ENCODE assay signal across 12 mouse cellular contexts in the genomic region with DNA sequence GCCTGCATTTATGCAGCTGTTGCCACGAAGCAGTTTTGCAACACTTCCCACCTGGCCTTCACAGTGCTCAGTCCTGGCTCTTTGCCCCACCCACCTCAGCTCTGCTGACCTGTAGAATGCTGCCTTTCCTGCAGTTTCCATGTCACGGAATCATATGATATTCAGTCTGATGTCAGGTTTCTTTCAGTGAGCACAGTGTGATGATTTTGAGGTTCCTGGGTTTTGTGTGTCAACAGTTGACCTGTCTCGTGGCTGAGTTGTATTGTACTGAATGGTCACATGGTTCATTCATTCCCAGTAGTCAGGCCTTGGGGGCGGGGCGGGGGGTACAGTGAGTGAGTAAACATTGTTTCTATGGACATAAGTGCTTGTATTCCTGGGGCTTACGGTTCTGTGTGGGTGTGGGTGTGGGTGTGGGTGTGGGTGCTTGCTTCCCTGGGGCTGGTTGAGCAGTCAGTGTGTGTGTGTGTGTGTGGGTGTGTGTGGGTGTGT. TPM values are rescaled to one million over a fixed set of nuclear protein-coding genes. Genes with fewer than 3 reads are reported as not detected.
DNase-seq lines count a peak whose midpoint lies in the region; ATAC-seq and TF ChIP-seq lines count a peak whose summit lies in the region.
"Had no signal": no experiment of that assay in that cellular context is flagged by ENCODE, and none has a peak within 500 bp of the region (broad histone marks: within the 10 kb centered on the region; RNA-seq: fewer than 3 reads in every experiment).

No protein-coding gene starts in this region.

- TF ChIP-seq CTCF in stomach, postnatal 0 days (IDR thresholded peaks at IDR 0.05; ENCODE audit: low read depth): no peak

- H3K9ac ChIP-seq in liver, embryonic 16.5 days (ENCODE audit: low read depth, low read length): no peak overlapping the region
- no peak overlapping the region for H3K9ac ChIP-seq in stomach, postnatal 0 days (ENCODE audit: low read length)

- no peak for ATAC-seq in CD4-positive, CD25-positive, alpha-beta regulatory T cell, adult 4 months
- peak; percentile 35; the same call in 1 of the 2 replicates for ATAC-seq in liver, embryonic 16.5 days (ENCODE audit: low read depth)
- ATAC-seq in stomach, postnatal 0 days (ENCODE audit: low FRiP score, low TSS enrichment): peak; percentile 87
- ATAC-seq: Patski had no signal

- peaks cover 9% of the 10 kb centered on the region for H3K4me1 ChIP-seq in liver, embryonic 16.5 days (ENCODE audit: control insufficient read depth, low read depth, low read length)
- H3K4me1 ChIP-seq in stomach, postnatal 0 days (replicated peaks; ENCODE audit: control insufficient read depth, insufficient read depth): peaks cover 22% of the 10 kb centered on the region
- H3K4me1 ChIP-seq: forebrain, embryonic 10.5 days had no signal

- no peak for TF ChIP-seq EP300 in stomach, postnatal 0 days (optimal IDR thresholded peaks at IDR 0.05)

- H3K4me2 ChIP-seq in liver, embryonic 16.5 days (ENCODE audit: low read depth, low read length): no peak overlapping the region
- H3K4me2 ChIP-seq in stomach, postnatal 0 days (replicated peaks; ENCODE audit: low read depth): no peak overlapping the region

- no peak overlapping the region for H3K4me3 ChIP-seq in liver, embryonic 16.5 days (ENCODE audit: low read depth, low read length)
- no peak overlapping the region for H3K4me3 ChIP-seq in stomach, postnatal 0 days (ENCODE audit: low read depth, low read length)
- H3K4me3 ChIP-seq: forebrain, embryonic 10.5 days had no signal

- no peak overlapping the region for H3K27ac ChIP-seq in liver, embryonic 16.5 days (ENCODE audit: low read length)
- peak overlapping the region; percentile 36; the same call in 1 of the 2 replicates for H3K27ac ChIP-seq in stomach, postnatal 0 days (replicated peaks)
- H3K27ac ChIP-seq: forebrain, embryonic 10.5 days had no signal

- no peaks in the 10 kb centered on the region for H3K9me3 ChIP-seq in liver, embryonic 16.5 days (replicated peaks; ENCODE audit: control insufficient read depth, low read length)
- H3K9me3 ChIP-seq in stomach, postnatal 0 days (ENCODE audit: control insufficient read depth, low read length): no peaks in the 10 kb centered on the region
- H3K9me3 ChIP-seq: forebrain, embryonic 10.5 days had no signal

- WGBS in liver, embryonic 16.5 days (ENCODE audit: insufficient replicate concordance): 46% methylated on average over 6 of the region's 6 CpGs
- 34% methylated on average over 6 of the region's 6 CpGs for WGBS in stomach, postnatal 0 days

- no peaks in the 10 kb centered on the region for H3K36me3 ChIP-seq in liver, embryonic 16.5 days (ENCODE audit: control insufficient read depth, insufficient read depth)
- no peaks in the 10 kb centered on the region for H3K36me3 ChIP-seq in stomach, postnatal 0 days (ENCODE audit: control insufficient read depth, insufficient read depth, low read length)
- H3K36me3 ChIP-seq: forebrain, embryonic 10.5 days had no signal

- no peaks in the 10 kb centered on the region for H3K27me3 ChIP-seq in liver, embryonic 16.5 days (ENCODE audit: control insufficient read depth, insufficient read depth, low read depth, low read length)
- no peaks in the 10 kb centered on the region for H3K27me3 ChIP-seq in stomach, postnatal 0 days (ENCODE audit: control insufficient read depth, insufficient read depth, low read length)
- H3K27me3 ChIP-seq: Patski had no signal

- DNase-seq in CD4-positive, CD25-positive, alpha-beta regulatory T cell, adult 2 months (ENCODE audit: low read depth, low spot score): peak; percentile 40
- DNase-seq in spleen, adult 12 weeks (ENCODE audit: low spot score): peak; percentile 8
- no peak for DNase-seq in spleen, postnatal 14 days (ENCODE audit: low spot score in 2 of 2)
- peak; percentile 89 for DNase-seq in stomach, postnatal 0 days (ENCODE audit: low spot score)
- no peak for DNase-seq in frontal cortex, postnatal 14 days (ENCODE audit: low spot score in 2 of 2)
- DNase-seq in adrenal gland, postnatal 4 days (ENCODE audit: low spot score in 2 of 2): no peak
- DNase-seq: gastrocnemius, postnatal 25 days; heart, postnatal 14 days had no signal

RNA-seq across cellular contexts. Expression of a gene that starts 9.7 kb away (rescaled TPM):
- 10 to 100 TPM in 1 of 2 experiments, 1 to 10 TPM in 1; 8.8 to 11.7 TPM for polyA plus RNA-seq in CD4-positive, CD25-positive, alpha-beta regulatory T cell, adult 4 months (2017; shearing (Covaris generic))
- polyA plus RNA-seq in liver, embryonic 16.5 days (2015; fragmentation: Nextera tagmentation; extraction: Ambion mirVana): 3.2 and 3.5 TPM in 2 replicates
- 25.4 and 27.6 TPM in 2 replicates for polyA plus RNA-seq in stomach, postnatal 0 days (2015; fragmentation: Nextera tagmentation; extraction: Ambion mirVana)
- total RNA-seq in adrenal gland, postnatal 4 days (2021): 100 to 1,000 TPM; 103 to 105 TPM

Comparison
In these comparisons a context has a peak if more than half of its experiments do, and no peak if none do; other contexts are left out.
1. DNase-seq: peak in CD4-positive, CD25-positive, alpha-beta regulatory T cell, adult 2 months (single experiment), spleen, adult 12 weeks (single experiment) and stomach, postnatal 0 days (single experiment); none in spleen, postnatal 14 days (0 of 2), frontal cortex, postnatal 14 days (0 of 2) and adrenal gland, postnatal 4 days (0 of 2).